Comparison of ENCODE assay signal across 17 mouse cellular contexts in genomic region chr1:159567171-159567570, GRCm38 (mm10). TPM values are rescaled to one million over a fixed set of nuclear protein-coding genes. Genes with fewer than 3 reads are reported as not detected.
"Had no signal": no experiment of that assay in that cellular context is flagged by ENCODE, and none has a peak within 500 bp of the region (broad histone marks: within the 10 kb centered on the region; RNA-seq: fewer than 3 reads in every experiment).

No protein-coding gene starts in this region.

- H3K27ac ChIP-seq: neural tube, embryonic 13.5 days; neural tube, embryonic 15.5 days; stomach, embryonic 15.5 days; stomach, postnatal 0 days had no signal

- H3K9ac ChIP-seq: neural tube, embryonic 13.5 days; neural tube, embryonic 15.5 days; stomach, embryonic 15.5 days had no signal

- H3K36me3 ChIP-seq: neural tube, embryonic 13.5 days; neural tube, embryonic 15.5 days; stomach, embryonic 15.5 days had no signal

- DNase-seq: retina, postnatal 1 day; right cerebral cortex, adult 18-20 months; right cerebral cortex, postnatal 14 days; right cerebral cortex, postnatal 25 days; right cerebral cortex, postnatal 4 days; spleen, adult 18-20 months; thymus, adult 18-20 months; thymus, adult 2 months; thymus, postnatal 14 days; thymus, postnatal 25 days; thymus, postnatal 36 days; thymus, postnatal 4 days had no signal

- H3K9me3 ChIP-seq: neural tube, embryonic 13.5 days; neural tube, embryonic 15.5 days; stomach, embryonic 15.5 days had no signal

- H3K4me3 ChIP-seq: neural tube, embryonic 13.5 days; neural tube, embryonic 15.5 days; stomach, embryonic 15.5 days had no signal

- H3K4me2 ChIP-seq: neural tube, embryonic 13.5 days; neural tube, embryonic 15.5 days; stomach, embryonic 15.5 days had no signal

- H3K27me3 ChIP-seq: neural tube, embryonic 13.5 days; neural tube, embryonic 15.5 days; stomach, embryonic 15.5 days had no signal

- H3K4me1 ChIP-seq: stomach, embryonic 15.5 days had no signal

RNA-seq across cellular contexts. Expression of gene Tnr, which starts 43.6 kb away (rescaled TPM):
- polyA plus RNA-seq: spleen, adult 2 months had no signal
